Mouse (Mus musculus) forebrain, embryonic 11.5 days (tissue): ENCODE results near the gene Sgpp2. TPM values are rescaled to one million over a fixed set of nuclear protein-coding genes. Genes with fewer than 3 reads are reported as not detected.

Experiments
- ATAC-seq: fragments of 200-750 bp; cut with Nextera tagmentation; replicated peaks from 2 replicates; pipeline ENCODE4 v1.8.0; 2017; ENCODE audit warnings: moderate TSS enrichment; ENCODE audit not compliant: low FRiP score
- DNase-seq: peaks from one replicate; pipeline ENCODE4 v3.0.0-alpha.2; 2017; ENCODE audit warnings: low spot score
- H3K27ac ChIP-seq: fragments of 300-500 bp; sonication (generic); 2 replicates; pipeline ENCODE4 v1.5.1; 2014; ENCODE audit warnings: low read depth, low read length
- H3K27me3 ChIP-seq: fragments of 300-500 bp; sonication (generic); 2 replicates; pipeline ENCODE4 v1.6.1; 2014; ENCODE audit warnings: mild to moderate bottlenecking, low read length, mixed read lengths; ENCODE audit not compliant: control insufficient read depth, insufficient read depth
- H3K36me3 ChIP-seq: fragments of 300-500 bp; sonication (generic); 2 replicates; pipeline ENCODE4 v1.6.1; 2014; ENCODE audit warnings: mild to moderate bottlenecking, low read length, moderate library complexity, mixed read lengths; ENCODE audit not compliant: control insufficient read depth, insufficient read depth
- H3K4me1 ChIP-seq: fragments of 300-500 bp; sonication (generic); replicated peaks from 2 replicates; pipeline ENCODE4 v1.6.1; 2014; ENCODE audit warnings: low read length, mixed read lengths; ENCODE audit not compliant: control insufficient read depth, insufficient read depth
- H3K4me2 ChIP-seq: fragments of 300-500 bp; sonication (generic); 2 replicates; pipeline ENCODE4 v1.6.1; 2014; ENCODE audit warnings: low read depth, mild to moderate bottlenecking, low read length, moderate library complexity, mixed read lengths; ENCODE audit not compliant: severe bottlenecking
- H3K4me3 ChIP-seq: fragments of 300-500 bp; sonication (generic); 2 replicates; pipeline ENCODE4 v1.5.1; 2014; ENCODE audit warnings: low read depth, low read length
- H3K9ac ChIP-seq: fragments of 300-500 bp; sonication (generic); 2 replicates; pipeline ENCODE4 v1.6.1; 2014; ENCODE audit warnings: low read length
- H3K9me3 ChIP-seq: fragments of 300-500 bp; sonication (generic); 2 replicates; pipeline ENCODE4 v1.6.1; 2016; ENCODE audit warnings: low read length, mixed read lengths; ENCODE audit not compliant: control insufficient read depth
- WGBS: fragments of 180-500 bp; shearing (Covaris S2); extraction: QIAGEN DNeasy Blood & Tissue Kit; methylation state at CpG from one replicate; pipeline ENCODE4 v1.1.7; 2014; 5-methylcytosine and 5-hydroxymethylcytosine counted together
- polyA plus RNA-seq: library from polyadenylated mRNA; unstranded; fragments of >200 nt; fragmentation: Nextera tagmentation; extraction: Ambion mirVana; gene quantifications from 2 replicates; pipeline ENCODE4 v1.2.1, GENCODE M21; 2014

Sgpp2 gene
- polyA plus RNA-seq, 1 experiment from 2014 or later, result 3.2 TPM

DNA sequence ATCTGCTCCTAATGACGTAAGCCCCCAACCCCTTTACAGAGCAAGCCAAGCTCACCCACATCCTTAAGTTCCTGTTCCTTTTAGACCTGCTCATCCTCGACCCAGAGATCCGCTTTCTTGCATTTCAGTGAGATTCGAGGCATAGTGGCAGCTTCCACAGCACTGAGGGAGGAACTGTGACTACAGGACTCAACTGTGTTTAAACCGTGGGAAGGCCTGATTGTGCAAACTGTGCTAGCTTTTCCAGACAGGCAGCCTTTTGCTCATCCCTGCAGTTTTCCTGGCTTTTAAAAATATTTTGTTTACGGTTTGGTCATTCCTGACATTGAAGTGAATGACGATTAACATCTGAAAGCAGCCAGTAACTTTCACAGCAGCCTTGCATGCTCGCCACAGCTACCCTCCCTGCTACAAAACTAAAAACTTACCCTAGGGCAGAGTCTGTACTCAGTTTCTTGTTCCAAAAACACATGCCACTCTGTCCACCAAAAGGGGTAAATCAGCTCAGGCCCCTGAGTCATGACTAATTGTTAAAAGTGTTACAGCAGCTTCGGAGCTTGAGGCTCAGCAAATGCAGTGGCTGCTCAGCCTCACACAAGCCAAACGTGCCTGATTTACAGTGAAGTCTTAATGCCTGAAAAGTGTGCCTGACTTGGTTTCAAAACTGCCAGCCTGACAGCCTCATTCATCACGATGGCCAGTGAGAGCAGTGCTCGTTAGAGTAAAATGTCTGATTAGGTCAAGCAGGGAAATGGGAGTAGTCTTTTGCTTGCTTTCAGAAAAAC is 141.1 kb downstream of the Sgpp2 start:
- Histone ChIP-seq H3K9ac (no peak overlapping the region), H3K9me3 (no peaks in the 10 kb centered on the region), H3K4me3 (no peak overlapping the region), H3K4me2 (no peak overlapping the region), H3K27me3 (no peaks in the 10 kb centered on the region), H3K27ac (no peak overlapping the region), H3K4me1 (no peaks in the 10 kb centered on the region), H3K36me3 (no peaks in the 10 kb centered on the region)
- WGBS, result 77% methylated on average over 12 of the region's 12 CpGs
- no peak for DNase-seq
- ATAC-seq, result no peak

DNA sequence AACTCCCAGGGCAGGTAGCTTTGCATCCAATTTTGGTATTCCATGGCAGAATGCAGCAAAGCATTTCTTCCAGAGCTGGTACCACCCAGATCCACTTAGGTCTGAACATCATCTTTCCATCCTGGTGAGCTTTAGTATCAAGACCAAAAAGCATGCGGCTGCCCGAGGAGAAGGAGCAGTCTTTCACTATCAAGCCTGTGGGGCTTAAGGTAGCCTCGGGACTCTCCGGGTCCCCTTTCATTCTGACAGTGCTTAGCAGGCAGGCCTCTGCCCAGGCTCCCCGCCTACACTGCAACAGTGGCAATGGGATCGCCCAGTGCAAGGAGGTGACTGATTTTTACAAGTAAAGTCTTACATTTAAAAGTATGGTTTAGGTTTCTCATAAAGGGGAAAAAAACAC is 142.4 kb downstream of the Sgpp2 start:
- Histone ChIP-seq H3K27me3 (no peaks in the 10 kb centered on the region), H3K27ac (no peak overlapping the region), H3K9ac (no peak overlapping the region), H3K9me3 (no peaks in the 10 kb centered on the region), H3K36me3 (no peaks in the 10 kb centered on the region), H3K4me3 (no peak overlapping the region), H3K4me1 (no peaks in the 10 kb centered on the region), H3K4me2 (no peak overlapping the region)
- DNase-seq (no peak), ATAC-seq (no peak)
- WGBS, result 92% methylated on average over 6 of the region's 6 CpGs

DNA sequence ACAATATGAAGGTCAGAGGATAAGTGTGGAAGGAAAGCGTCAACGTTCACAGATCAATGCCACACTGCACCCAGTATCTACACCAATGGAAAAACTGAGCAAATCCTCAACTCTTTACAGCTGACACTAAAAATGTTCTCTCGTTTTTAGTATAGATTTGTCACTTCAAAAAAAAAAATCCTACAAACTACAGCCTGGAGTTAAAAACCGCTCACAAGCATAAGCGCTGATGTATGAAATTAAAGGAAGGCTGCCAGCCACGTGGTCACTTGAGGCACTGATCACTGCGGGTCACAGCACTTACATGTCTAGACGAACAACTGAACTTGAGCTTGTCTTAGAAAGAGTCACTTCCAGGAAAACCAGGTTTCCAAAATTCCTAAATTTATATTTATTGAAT is 143.7 kb downstream of the Sgpp2 start:
- H3K36me3 ChIP-seq, result no peaks in the 10 kb centered on the region
- H3K4me1 ChIP-seq, result no peaks in the 10 kb centered on the region
- H3K4me3 ChIP-seq, result no peak overlapping the region
- DNase-seq, result no peak
- WGBS, result 93% methylated on average over 8 of the region's 8 CpGs
- ATAC-seq, result no peak
- no peak overlapping the region for H3K4me2 ChIP-seq
- H3K9me3 ChIP-seq, result no peaks in the 10 kb centered on the region
- no peak overlapping the region for H3K9ac ChIP-seq
- H3K27ac ChIP-seq, result no peak overlapping the region
- no peaks in the 10 kb centered on the region for H3K27me3 ChIP-seq

DNA sequence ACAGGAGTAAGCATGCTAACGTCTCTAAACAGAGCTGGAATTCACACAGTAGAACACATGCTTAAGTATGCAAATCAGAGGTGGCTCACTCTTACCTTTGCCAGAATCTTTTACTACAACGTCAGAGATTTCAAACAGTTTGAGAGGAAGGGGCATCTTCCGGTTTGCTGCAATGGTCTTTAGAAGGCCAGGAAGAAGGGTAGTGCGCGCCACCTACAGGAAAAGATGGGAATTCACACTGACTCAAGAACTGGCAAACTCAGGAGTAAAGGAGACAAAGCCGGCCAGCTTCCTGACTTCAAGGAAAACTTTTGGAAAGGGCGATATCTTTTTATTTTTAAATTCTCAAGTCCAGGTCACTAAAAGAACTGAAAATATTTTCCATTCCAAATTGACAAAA is 144.5 kb downstream of the Sgpp2 start:
- Histone ChIP-seq H3K9ac (no peak overlapping the region), H3K27ac (no peak overlapping the region), H3K27me3 (no peaks in the 10 kb centered on the region), H3K4me3 (no peak overlapping the region), H3K4me2 (no peak overlapping the region), H3K4me1 (no peaks in the 10 kb centered on the region), H3K9me3 (no peaks in the 10 kb centered on the region), H3K36me3 (no peaks in the 10 kb centered on the region)
- ATAC-seq (no peak), DNase-seq (peak; percentile 63)
- 34% methylated on average over 7 of the region's 7 CpGs for WGBS

Other genes starting within 250 kb of the Sgpp2 start
- gene Pax3, start 113.2 kb upstream of the Sgpp2 start, polyA plus RNA-seq, result 4.4 and 4.7 TPM in 2 replicates
- gene Farsb, start 178.6 kb downstream of the Sgpp2 start, polyA plus RNA-seq, result 146 and 147 TPM in 2 replicates
- gene Mogat1, start 200.6 kb downstream of the Sgpp2 start, polyA plus RNA-seq, result not detected in 2 replicates
- gene BC035947, start 201.8 kb downstream of the Sgpp2 start, polyA plus RNA-seq, result 0.17 and 0.65 TPM in 2 replicates